Mouse (Mus musculus) spleen, adult 18-20 months (tissue): ENCODE data around the gene Mat2a.

Experiments used
- DNase-seq, 2 experiments: peaks; one replicate each; pipeline ENCODE4 v3.0.0; 2022; ENCODE audit warnings: mixed read lengths in 2 of 2

The Mat2a gene

DNA sequence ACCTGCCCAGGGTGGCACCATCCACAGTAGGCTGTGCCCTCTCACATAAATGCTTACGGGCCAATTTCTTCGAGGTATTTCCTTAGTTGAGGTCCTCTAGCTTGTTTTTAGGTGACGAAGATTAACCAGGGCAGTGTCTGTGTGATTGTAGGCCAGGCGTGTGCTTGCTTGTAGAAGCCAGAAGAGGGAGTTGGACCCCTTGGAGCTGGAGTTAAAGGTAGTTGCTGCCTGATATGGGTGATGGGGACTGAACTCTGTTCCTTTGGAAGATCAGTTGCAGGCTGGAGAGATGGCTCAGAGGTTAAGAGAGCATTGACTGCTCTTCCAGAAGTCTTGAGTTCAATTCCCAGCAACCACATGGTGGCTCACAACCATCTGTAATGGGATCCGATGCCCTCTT is 24.2 kb downstream of the Mat2a start:
- DNase-seq: no peak

DNA sequence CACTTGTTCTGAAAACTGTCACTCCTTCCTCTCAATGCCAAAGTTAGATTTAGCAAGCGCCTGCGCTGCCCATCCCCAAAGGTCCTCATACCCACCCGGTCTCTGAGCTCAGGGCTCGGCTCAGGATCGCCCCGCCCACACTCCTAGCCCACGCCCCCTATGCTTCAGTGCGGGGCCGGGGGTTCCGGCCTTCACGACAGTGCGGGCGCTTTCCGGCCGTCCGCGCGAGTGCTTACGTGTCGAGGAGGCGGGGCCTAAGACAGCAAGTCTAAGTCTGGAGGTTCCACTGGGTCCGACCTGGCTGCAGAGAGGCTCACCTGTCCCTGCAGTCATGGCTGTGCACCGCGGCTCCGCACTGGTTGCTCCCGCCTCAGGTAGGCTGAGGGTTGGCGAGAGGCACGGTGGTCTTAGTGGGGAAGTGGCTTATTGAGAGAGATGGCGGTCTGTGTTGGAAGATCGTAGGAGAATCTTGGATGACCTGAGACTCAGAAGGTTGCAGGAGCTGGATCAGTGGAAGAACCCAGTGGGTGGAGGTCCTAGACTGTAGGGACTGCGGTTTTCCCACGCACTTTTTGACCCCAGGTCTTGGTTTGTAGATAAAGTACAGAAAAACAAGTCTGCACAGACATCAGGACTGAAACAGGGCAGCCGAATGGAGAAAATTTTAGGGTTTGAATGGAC is 25.1 kb downstream of the Mat2a start, which contains the start of gene Ggcx:
TSS of gene Ggcx (plus strand) at position 233 of the 681 bp plus-strand sequence.
- peak; percentile 90 to 97 for DNase-seq

DNA sequence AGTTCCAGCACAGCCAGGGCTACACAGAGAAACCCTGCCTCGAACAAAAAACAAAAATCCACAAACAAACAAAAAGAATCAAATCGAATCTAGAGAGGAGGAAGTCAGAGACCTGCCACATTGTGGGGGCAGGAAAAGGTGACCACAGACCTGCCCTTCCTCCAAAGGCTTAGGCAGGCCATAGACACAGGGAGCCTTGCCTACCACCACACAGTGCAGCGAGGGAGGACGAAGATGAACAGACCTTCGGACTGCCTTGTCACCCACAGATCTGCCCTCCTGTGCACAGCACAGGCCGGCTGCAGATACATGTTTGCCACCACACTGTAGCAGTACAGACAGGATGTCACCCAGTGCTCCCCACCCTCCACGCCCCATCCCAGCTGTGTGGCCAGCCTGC is 28.8 kb downstream of the Mat2a start:
- no peak for DNase-seq

DNA sequence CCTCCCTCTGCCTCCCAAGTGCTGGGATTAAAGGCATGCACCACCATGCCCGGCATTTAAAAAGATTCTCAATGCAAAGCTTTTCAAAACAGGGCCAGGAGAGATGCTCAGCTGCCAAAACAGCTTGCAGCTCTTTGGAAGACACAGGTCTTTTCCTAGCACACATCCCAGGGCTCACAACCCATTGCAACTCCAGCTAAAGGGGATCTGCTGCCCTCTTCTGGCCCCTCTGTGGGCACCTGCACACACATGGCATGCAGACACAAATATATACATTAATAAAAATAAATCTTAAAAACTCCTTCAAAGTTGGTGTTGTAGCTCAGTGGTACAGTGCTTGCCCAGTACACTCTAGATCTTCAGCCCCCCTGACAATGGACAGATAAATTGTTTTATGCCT is 29.4 kb downstream of the Mat2a start:
- no peak for DNase-seq

DNA sequence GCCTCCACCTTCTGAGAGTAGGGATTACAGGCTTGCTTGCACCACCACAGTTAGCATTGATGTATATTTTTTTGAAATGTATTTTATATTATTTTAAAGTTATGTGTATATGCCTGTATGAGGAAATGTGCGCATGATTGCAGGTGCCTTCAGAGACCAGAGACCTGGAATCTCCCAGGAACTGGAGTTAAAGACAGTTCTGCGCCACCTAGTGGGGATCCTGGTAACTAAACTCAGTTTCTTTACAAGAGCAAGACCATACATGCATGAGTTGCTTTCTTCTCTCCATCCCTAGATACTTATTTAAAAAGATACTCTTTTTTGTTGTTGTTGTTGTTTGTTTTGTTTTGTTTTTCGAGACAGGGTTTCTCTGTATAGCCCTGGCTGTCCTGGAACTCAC is 29.8 kb downstream of the Mat2a start:
- peak in 1 of 2 experiments; percentile 65 for DNase-seq

DNA sequence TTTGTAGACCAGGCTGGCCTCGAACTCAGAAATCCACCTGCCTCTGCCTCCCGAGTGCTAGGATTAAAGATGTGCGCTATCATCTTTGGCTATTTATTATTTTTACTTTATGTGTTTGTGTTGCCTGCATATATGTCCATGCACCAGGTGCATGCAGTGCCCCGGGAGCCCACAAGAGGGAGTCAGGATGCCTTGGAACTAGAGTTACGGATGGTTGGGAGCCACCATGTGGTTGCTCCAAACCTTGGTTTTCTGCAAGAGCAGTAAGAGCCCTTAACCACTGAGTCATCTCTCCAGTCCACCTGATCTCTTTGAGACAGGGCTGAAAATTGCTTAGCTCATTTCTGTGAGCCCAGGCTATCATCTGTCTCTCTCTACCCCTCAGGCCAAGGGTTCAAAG is 32.2 kb downstream of the Mat2a start:
- DNase-seq: peak; percentile 62 to 82

DNA sequence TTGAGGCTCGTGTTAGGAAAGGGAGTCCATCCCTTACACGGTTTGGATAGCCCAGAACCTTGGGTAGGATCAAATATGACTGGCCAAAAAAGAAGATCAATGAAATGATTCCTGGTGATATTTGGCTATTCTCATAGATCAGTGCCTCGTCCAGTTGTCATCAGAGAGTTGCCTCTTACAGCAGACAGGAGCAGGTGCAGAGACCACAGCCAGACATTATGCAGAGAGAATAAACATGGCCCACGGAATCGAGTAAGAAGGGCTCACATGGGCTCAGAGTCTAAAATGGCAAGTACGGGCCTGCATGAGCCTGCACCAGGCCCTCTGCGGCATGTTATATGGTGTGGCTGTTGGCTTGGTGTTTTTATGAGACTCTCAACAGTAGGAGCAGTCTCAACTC is 34.0 kb downstream of the Mat2a start:
- no peak for DNase-seq

DNA sequence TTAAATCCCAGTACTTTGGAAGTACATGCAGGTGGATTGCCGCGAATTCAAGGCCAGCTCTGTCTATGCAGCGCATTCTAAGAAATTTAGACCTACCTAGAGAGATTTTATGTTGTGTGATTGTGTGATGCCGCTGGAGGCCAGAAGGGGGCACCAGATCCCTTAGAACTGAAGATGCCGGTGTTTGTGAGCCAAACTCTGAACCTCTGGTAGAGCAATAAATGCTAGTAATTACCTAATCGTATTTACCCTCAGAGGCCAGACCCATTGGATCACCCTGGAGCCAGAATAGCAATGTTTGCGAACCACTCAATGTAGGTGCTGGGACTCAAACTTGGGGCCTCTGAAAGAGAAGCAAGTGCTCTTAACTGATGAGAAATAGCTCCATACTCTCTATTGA is 37.5 kb downstream of the Mat2a start:
- peak; percentile 48 to 85 for DNase-seq

DNA sequence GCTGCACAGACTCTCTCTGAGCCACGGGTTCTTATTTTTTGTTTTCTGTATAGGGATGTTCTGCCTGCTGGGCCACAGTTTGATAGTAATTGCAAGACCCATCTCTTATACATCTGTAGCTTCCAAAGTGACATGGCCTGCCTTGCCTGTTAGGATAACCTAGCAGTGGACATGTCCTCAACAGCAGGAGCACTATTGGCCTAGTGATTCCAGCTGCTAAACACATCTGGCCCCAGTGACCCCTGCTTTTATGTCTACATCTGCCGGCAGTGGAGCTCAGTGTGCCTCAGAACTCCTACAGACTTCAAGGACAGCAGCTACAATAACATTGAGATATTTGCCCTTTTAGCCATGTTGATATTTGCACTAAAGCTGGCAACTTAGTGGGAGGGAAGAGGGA is 39.4 kb downstream of the Mat2a start:
- no peak for DNase-seq

DNA sequence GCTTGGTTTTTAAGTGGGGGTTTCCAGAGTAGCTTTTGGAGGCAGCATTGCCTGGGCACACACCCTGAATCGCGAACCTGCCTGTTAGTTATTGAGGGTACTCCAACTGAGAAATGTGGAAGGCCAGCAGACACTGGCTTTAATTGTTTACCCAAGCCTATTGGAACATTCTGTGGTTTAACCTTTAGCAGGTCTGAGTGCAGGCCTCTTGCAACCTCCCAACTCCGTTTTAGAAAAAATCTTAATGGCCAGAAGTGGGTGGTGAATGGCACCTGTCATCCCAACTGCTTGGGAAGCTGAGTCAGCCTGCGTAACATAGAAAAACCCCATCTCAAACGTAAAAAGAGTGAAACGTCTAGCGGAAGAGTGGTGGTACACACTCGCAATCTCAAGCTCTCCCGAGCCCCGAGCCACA is 42.5 kb downstream of the Mat2a start:
- DNase-seq: no peak

DNA sequence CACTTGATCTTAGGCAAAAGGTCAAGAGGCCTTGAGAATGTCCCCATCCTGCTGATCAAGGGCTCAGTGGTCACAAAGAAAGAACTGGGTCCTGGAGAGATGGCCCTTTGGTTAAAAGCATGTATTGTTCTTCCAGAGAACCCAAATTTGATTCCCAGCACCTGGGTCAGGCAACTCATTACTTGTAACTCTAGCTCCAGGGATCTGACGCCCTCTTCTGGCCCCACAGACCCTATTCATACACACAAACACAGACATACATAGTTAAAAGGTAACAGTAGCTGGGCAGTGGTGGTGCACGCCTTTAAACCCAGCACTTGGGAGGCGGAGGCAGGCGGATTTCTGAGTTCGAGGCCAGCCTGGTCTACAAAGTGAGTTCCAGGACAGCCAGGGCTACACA is 47.0 kb downstream of the Mat2a start:
- DNase-seq: no peak

DNA sequence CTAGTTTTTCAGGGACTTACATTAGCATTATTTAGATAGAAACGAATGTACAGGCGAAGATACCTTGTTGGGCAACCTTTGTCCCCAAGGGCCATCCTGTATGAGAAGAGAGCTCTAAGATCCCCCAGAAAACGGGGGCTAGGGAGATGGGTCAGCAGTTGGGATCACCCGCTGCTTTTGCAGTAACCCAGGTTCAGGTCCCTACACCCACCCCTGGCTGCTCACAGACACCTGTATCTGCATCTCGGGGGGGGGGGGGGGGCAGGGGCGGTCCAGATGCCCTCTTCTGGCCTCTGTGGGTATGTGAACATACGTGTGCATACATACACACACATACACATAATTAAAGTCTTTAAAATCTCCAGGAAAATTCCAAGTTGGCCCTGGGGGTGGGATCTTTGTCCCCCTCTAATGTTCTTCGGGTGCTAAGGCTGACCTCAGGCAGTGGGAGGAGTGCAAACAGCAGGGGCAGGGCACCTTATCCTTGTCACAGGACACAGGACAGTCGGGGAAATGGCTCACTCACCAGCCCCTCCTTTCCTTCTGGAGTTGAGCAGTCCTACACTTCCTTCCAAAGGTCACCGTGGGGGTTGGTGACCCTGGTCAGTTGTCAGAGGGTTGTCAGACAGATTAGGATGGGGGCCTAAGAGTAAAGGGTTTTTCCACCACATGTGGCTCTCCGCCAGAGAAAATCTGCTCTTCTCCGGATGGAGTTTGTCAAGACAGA is 48.4 kb downstream of the Mat2a start:
- peak; percentile 35 to 38 for DNase-seq

DNA sequence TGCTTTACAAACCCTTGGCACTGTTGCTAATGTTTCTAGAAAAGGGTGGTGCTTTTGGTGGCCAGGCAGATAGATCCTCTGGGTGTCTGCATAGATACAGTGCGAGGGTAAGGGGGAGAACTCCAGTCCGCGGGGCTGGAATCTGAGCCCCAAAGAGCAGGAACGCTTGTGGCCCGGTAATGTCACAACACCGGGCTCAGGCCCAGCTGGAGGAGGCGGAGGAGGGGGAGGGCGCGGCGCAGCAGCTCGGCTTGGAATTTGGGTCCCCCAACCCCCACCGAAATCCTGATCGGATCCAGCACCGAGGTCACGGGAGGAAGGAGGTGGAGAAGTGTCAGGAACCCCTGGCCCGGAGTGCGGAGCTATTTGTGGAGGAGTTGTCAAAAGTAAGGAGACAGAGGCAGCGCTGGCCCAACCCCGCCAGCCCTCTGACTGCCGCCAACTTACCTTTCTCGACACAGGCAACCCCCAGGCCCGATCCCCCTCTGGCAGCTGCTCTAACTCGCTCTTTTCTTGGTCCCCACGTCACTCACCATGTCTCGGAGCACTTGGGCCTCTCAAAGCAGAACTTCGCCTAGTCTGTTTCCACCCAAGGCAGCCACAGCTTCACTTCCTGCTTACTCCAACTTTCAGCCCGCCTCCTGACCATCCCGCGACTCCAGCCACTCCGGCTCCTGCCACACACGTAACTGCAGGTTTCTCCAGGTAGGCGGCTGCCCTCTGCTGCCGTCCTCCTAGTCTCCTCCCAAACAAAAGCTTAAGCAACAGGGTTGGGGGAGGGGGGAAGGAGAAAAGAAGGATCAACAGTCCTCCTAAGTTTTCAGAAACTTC is 49.2 kb downstream of the Mat2a start, which contains the start of gene Vamp8:
TSS of gene Vamp8 (minus strand) at position 763 of the 831 bp plus-strand sequence.
- DNase-seq: peak; percentile 59 to 68

DNA sequence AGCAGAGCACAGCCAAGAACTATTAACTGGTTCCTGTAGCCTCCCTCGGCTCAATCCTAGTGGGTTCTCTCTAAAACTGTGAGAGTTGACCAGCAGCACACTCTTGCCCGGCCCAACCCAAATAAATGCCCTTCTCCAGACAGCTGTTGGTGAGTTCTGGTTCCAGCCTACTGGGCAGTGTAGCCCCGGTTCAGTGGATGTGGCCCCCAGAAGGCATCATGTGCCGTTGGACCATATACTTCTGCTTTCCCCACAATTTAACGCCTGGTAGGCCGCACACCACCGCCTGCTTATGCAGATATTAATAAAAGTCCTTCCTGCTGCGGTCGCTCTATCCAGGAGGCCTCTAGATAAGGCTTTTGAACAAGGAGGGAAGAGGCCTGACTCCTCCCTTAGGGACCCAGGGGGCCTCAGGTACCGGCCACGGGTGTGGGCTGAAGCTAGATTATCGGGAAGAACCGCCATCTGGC is 49.9 kb downstream of the Mat2a start:
- DNase-seq: peak; percentile 59

DNA sequence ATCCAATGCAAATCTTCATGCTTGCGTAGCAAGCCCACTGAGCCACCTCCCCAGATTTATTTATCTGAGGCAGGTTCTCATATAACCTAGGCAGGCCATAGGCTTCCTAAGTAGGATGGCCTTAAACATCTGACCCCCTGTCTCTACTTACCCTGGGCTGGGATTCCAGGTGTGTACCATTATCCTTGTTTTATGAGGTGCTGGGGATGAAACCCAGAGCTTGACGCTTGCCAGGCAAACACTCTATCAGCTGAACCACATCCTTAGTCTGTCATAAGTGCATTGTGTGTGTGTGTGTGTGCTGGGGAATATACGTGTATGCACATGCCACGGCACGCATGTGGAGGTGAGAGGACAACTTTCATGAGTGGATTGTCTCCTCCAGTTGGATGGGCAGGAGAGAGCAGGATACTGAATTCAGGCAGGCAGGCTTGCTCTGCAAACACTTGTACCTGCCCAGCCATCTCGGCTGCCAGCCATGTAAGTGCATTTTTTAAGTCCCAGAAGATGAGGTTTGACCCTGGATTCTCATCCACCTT is 50.5 kb downstream of the Mat2a start:
- DNase-seq: no peak

DNA sequence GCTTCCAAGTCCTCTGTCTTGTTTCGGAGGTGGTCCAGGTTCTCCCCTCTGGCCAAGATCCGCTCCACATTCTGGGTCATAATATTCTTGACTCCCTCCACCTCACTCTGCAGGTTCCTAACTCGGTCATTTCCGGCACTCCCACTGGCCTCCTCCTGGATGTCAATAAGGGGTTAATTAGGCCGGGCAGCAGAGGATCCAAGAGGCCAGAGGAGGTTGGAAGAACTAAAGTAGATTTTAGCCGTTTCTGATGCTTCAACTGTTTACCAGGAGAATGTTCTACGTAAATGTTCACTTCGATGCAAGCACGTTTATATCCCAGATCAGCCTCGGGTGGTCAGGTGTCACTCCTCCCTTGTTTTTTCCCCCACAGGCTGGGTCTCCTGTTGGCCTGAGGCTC is 51.1 kb downstream of the Mat2a start:
- DNase-seq: no peak

DNA sequence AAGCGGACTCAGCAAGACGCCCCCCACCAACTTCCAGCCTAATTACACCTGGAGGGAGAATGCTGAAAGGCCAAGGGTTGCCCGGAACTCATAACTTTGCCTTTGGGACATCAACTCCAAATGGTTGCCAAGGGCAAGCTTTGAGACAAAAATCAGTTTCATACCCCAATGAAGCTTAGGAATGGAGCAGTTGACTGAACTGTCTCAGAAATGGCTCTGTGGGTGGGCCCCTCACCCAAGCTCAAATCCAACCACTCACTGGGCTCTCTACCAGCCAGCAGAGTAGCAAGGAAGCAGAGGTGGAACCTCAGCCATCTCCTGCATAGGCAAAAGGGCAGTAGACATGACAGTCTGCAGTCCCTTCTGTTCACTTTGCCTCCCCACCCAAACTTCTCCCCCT is 51.5 kb downstream of the Mat2a start:
- no peak for DNase-seq

DNA sequence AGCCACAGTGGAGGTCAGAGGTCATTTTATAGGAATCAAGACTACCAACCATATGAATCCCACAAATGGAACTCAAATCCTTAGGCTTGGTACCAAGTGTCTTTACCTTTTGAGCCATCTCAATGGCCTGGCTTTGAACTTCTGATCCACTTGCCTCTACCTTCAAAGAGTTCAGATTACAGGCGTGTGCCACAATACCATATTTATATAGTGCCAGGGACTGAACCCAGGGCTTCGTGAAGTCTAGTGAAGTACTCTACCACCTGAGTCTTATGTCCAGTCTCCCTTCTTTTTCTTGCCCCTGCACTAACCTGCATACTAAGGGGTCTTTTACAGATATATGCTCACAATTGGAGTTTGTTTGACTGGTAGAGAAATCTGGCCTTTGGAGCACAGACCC is 52.8 kb downstream of the Mat2a start:
- DNase-seq: no peak

DNA sequence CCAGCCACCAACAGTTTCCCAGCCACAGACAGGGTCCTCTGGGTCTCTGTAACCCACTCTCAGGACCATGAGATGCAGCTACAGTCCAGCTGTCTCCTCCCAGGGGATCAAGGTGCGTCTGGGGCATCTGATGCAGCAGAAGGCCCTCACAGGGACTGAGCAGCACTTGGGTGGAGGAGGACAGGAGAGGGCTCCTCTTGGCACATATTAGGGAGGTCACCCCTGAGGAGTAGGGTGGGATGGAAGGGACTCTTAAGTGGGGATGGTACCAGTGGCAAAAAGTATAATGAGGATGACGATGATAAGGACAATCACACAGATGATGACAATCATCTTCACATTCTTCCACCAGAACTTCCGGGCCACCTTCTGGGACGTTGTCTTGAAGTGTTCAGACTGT is 54.1 kb downstream of the Mat2a start:
- no peak for DNase-seq

DNA sequence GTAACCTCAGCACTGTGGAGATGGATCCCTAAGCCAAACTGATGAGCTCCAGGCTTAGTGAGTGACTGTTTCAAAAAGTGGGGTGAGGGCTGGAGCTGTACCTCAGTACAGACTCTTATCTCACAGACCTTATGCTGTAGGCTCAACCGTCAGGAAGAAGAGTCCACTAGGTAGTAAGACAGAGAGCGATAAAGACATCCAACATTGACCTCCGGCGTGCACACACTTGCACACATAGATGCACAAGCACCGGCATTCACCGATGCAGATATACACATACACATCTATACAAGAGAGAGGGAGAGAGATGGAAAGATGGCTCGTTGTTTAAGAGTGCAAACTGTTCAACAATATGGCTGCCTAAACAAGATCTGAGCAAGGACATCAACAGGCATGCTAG is 55.4 kb downstream of the Mat2a start:
- DNase-seq: no peak

DNA sequence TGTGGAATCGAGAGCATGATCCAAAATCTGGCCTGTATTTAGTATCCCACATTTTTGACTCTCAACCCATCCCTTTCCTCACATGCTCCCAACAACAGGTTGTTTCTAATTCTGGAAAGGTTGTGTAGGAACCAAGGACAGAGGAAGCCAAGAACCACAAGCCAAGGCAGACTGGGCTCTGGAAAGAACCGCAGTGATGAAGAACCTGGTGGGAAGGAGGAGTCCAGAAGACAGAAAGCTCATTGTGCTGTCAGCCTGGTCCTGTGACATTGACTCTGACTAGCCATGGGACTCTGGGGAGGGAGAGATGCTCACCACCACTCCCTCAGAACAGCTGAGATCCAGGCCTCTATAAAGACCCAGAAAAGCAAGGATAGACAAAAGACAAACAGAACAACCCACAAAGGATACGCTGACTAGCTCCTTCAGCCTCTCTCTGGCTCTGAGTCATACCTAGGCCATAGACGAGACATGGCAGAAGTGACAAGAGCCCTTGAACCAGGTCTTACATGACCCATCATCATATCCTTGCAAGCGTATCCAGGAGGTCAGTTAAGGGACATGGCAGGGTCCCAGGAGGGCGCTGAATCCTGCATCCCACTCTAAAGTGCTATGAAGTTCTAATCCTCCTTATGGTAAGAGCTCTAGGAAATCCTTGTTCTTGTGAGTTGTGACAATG is 56.1 kb downstream of the Mat2a start:
- no peak for DNase-seq
